Mouse (Mus musculus) ES-E14 (cell line): ENCODE measurements around the gene Stxbp6. TPM values are rescaled to one million over a fixed set of nuclear protein-coding genes. Genes with fewer than 3 reads are reported as not detected.

Experiments
- DNase-seq: peaks from one replicate; pipeline ENCODE4 v3.0.0-alpha.2; 2013; ENCODE audit warnings: low read depth, low spot score
- H3K27ac ChIP-seq: 2 replicates; pipeline ENCODE4 v1.5.1; 2012; ENCODE audit warnings: low read depth, mild to moderate bottlenecking, low read length, moderate library complexity, mixed read lengths; ENCODE audit not compliant: poor library complexity, insufficient read depth, severe bottlenecking
- H3K36me3 ChIP-seq: 2 replicates; pipeline ENCODE4 v1.6.1; 2012; ENCODE audit warnings: mild to moderate bottlenecking, low read length, moderate library complexity, mixed read lengths; ENCODE audit not compliant: control insufficient read depth, poor library complexity, insufficient read depth, severe bottlenecking
- H3K4me1 ChIP-seq, 2 experiments: fragments of 150-350 bp in 1 of 2; sonication (generic) in 1 of 2; 2 replicates each; pipeline ENCODE4 v1.6.1; 2012; ENCODE audit warnings: low read length in 2 of 2, mild to moderate bottlenecking in 1 of 2, mixed read lengths in 1 of 2; ENCODE audit not compliant: control insufficient read depth in 2 of 2, insufficient read depth in 2 of 2, poor library complexity in 1 of 2
- H3K4me3 ChIP-seq, 2 experiments: fragments of 150-350 bp in 1 of 2; sonication (generic) in 1 of 2; 2 replicates each; pipeline ENCODE4 v1.5.1; 2012; ENCODE audit warnings: low read length in 2 of 2, low read depth in 1 of 2, mild to moderate bottlenecking in 1 of 2, mixed read lengths in 1 of 2; ENCODE audit not compliant: insufficient read depth in 1 of 2, poor library complexity in 1 of 2, severe bottlenecking in 1 of 2
- H3K9ac ChIP-seq: 2 replicates; pipeline ENCODE4 v1.6.1; 2012; ENCODE audit warnings: low read depth, mild to moderate bottlenecking, low read length, mixed read lengths; ENCODE audit not compliant: poor library complexity, insufficient read depth, severe bottlenecking
- H3K9me3 ChIP-seq: fragments of 150-350 bp; sonication (generic); 2 replicates; pipeline ENCODE4 v1.6.1; 2012; ENCODE audit warnings: low read depth, mild to moderate bottlenecking, low read length; ENCODE audit not compliant: control insufficient read depth, insufficient read depth
- CHD2 ChIP-seq: IDR thresholded peaks from 2 replicates; pipeline ENCODE4 v1.6.1; 2014; ENCODE audit warnings: mild to moderate bottlenecking, low read depth, low read length, inconsistent platforms
- HCFC1 ChIP-seq: IDR thresholded peaks from 2 replicates; pipeline ENCODE4 v1.6.1; 2012; ENCODE audit warnings: low read length, inconsistent platforms, borderline replicate concordance; ENCODE audit not compliant: insufficient read depth
- MAFK ChIP-seq: IDR thresholded peaks from 2 replicates; pipeline ENCODE4 v1.6.1; 2014; ENCODE audit warnings: mild to moderate bottlenecking, low read depth, low read length, inconsistent platforms; ENCODE audit not compliant: insufficient read depth
- ZC3H11A ChIP-seq: IDR thresholded peaks from 2 replicates; pipeline ENCODE4 v1.6.1; 2012; ENCODE audit warnings: low read depth, mild to moderate bottlenecking, inconsistent platforms, low read length, borderline replicate concordance
- ZNF384 ChIP-seq: IDR thresholded peaks from 2 replicates; pipeline ENCODE4 v1.6.1; 2012; ENCODE audit warnings: low read depth, low read length, inconsistent platforms
- in situ Hi-C, 2 experiments: fragments of 600-800 bp; cut with MboI; formaldehyde crosslinking; loops; one replicate each; pipeline ENCODE4 v1.15.1; 2025; ENCODE audit warnings: low sequenced_read_pairs in 2 of 2, inconsistent platforms in 1 of 2; ENCODE audit not compliant: unreplicated experiment in 2 of 2
- total RNA-seq: library from RNA; depleted of rRNA; stranded (reverse); fragments of 300-350 nt; gene quantifications from 2 replicates; pipeline ENCODE4 v1.2.3, GENCODE M21; 2012

Gene Stxbp6
- total RNA-seq, 1 experiment, result 0.76 TPM

- no peak for DNase-seq
- H3K9ac ChIP-seq, result no peak overlapping the region
- no peak overlapping the region for H3K27ac ChIP-seq
- in situ Hi-C loops, result no loop called here
- TF ChIP-seq ZC3H11A (no peak), CHD2 (no peak), ZNF384 (no peak)
- H3K4me3 ChIP-seq, result no peak overlapping the region
- H3K36me3 ChIP-seq, result no peaks in the 10 kb centered on the region
- H3K9me3 ChIP-seq, result no peaks in the 10 kb centered on the region
- no peaks in the 10 kb centered on the region for H3K4me1 ChIP-seq
Observed at GRCm38 (mm10) chr12:44918929-44919328, 155.6 kb downstream of the Stxbp6 start.

GRCm38 (mm10) chr12:44913854-44914253 is 160.7 kb downstream of the Stxbp6 start:
- no peak overlapping the region for H3K9ac ChIP-seq
- no peak overlapping the region for H3K4me3 ChIP-seq
- H3K27ac ChIP-seq, result no peak overlapping the region
- no peak for TF ChIP-seq ZNF384
- TF ChIP-seq HCFC1, result no peak
- TF ChIP-seq MAFK, result no peak
- no peak for TF ChIP-seq CHD2
- TF ChIP-seq ZC3H11A, result no peak
- H3K4me1 ChIP-seq, result no peaks in the 10 kb centered on the region
- H3K36me3 ChIP-seq, result no peaks in the 10 kb centered on the region
- in situ Hi-C loops, result no loop called here
- H3K9me3 ChIP-seq, result no peaks in the 10 kb centered on the region
- DNase-seq, result no peak

DNA sequence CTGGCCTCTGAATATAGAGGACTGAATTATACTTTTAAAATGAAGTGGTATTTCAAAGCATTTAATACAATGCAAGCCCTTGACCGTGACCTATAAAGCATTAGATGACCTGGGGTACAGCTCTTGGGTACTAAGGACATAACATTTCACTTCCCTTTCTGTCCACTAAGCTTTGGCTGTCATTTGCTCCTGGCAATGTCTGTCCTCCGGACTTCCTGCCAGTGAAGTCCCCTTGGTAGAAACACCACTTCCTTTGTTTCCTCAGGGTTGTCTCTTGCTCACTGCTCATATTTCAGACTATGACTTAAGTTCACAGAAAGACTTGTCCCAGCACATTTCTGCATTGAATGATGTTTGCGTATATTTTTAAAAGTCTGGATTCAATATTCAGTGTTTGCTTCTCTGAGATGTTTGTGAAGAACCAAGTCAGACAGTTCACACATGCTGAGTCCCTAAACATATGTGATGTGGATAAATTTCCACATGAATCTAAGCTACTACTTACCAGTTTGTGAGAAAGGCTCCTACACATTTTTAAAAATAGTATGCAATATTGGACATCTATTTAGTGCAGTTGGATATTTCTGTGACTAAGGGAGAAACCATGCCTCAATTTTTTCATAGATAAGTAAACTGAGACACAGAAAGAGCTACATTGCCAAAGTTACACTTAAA is 166.3 kb downstream of the Stxbp6 start:
- Histone ChIP-seq H3K4me3 (no peak overlapping the region), H3K4me1 (no peaks in the 10 kb centered on the region), H3K9ac (no peak overlapping the region), H3K27ac (no peak overlapping the region), H3K36me3 (no peaks in the 10 kb centered on the region), H3K9me3 (no peaks in the 10 kb centered on the region)
- no peak for DNase-seq
- in situ Hi-C loops, result no loop called here
- TF ChIP-seq ZC3H11A, result no peak
- TF ChIP-seq CHD2, result no peak
- no peak for TF ChIP-seq ZNF384
- no peak for TF ChIP-seq HCFC1
- TF ChIP-seq MAFK, result no peak

DNA sequence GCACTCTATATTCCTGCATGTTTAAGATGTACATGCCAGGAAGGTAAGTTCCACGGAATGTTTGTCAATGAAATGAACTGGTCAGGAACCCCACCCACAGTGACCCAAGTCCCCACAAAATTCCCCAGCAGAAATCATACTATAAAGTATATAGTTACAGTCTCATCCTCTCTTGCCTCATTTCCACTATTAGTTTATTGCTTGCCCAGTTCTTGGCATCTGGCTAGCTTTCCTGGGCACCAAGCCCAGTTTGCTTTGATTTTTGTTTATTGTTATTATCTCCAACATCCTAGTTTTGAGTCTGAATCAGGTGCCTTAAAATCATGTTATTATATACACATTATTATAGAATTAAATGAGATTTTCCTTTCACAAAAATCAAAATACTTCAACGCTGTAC is 168.5 kb downstream of the Stxbp6 start:
- Histone ChIP-seq H3K36me3 (no peaks in the 10 kb centered on the region), H3K27ac (no peak overlapping the region), H3K9ac (no peak overlapping the region), H3K9me3 (no peaks in the 10 kb centered on the region), H3K4me1 (no peaks in the 10 kb centered on the region), H3K4me3 (no peak overlapping the region)
- in situ Hi-C loops, result no loop called here
- no peak for TF ChIP-seq ZNF384
- no peak for TF ChIP-seq MAFK
- TF ChIP-seq HCFC1, result no peak
- TF ChIP-seq ZC3H11A, result no peak
- TF ChIP-seq CHD2, result no peak
- no peak for DNase-seq

GRCm38 (mm10) chr12:44903205-44903732 is 171.2 kb downstream of the Stxbp6 start:
- H3K27ac ChIP-seq, result no peak overlapping the region
- H3K9me3 ChIP-seq, result no peaks in the 10 kb centered on the region
- DNase-seq, result no peak
- no peak overlapping the region for H3K4me3 ChIP-seq
- H3K4me1 ChIP-seq, result no peaks in the 10 kb centered on the region
- no peak overlapping the region for H3K9ac ChIP-seq
- no peak for TF ChIP-seq HCFC1
- TF ChIP-seq ZC3H11A, result no peak
- TF ChIP-seq ZNF384, result no peak
- in situ Hi-C loops, result no loop called here
- H3K36me3 ChIP-seq, result no peaks in the 10 kb centered on the region
